Comparison of ENCODE assay signal across 17 mouse cellular contexts in the genomic region with DNA sequence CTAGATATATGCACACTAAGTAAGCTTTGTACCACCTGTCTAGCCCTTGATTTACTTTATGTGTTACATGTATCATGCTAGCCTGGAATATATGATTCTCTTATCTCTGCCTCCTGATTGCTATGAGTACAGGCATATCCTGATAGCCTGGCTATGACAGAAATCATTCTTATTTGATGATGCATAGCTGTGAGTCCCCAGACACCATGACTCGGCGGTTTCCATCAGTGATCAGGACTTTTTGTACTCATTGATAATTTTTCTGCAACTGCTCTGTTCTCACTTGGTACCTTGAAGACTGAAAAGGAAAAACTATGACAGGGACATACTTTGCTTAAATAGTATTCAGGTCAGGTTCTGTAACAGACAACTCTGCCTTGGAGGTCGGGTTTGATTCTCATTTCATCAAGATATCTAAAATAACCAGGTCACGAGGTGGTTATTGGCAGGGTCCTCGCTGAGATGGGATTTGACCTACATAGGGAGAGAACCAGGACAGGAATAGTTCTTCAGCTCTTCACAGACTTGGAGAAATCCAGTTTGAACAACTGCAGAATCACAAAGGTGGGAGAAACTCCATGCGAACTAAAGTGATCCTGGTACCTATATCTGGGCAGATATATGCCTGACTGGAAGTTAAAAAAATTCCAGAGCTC.
"Had no signal": no experiment of that assay in that cellular context is flagged by ENCODE, and none has a peak within 500 bp of the region (broad histone marks: within the 10 kb centered on the region; RNA-seq: fewer than 3 reads in every experiment).

No protein-coding gene starts in this region.

- H3K9ac ChIP-seq: limb, embryonic 15.5 days; liver, embryonic 12.5 days; lung, embryonic 14.5 days; neural tube, embryonic 12.5 days; stomach, embryonic 15.5 days had no signal

- H3K36me3 ChIP-seq: liver, embryonic 12.5 days; stomach, embryonic 15.5 days had no signal

- DNase-seq: kidney, adult 9 months; kidney, postnatal 36 days; lung, embryonic 14.5 days; lung, postnatal 10 days; lung, postnatal 4 days; midbrain, embryonic 14.5 days; retina, postnatal 1 day; right cerebral cortex, postnatal 4 days; thymus, adult 2 months; thymus, postnatal 25 days had no signal

- H3K9me3 ChIP-seq: limb, embryonic 15.5 days; liver, embryonic 12.5 days; midbrain, embryonic 10.5 days; neural tube, embryonic 12.5 days; stomach, embryonic 15.5 days had no signal

- H3K4me1 ChIP-seq: liver, embryonic 12.5 days; neural tube, embryonic 12.5 days; stomach, embryonic 15.5 days had no signal

- H3K27ac ChIP-seq: kidney, postnatal 0 days; left cerebral cortex, adult 2 months; limb, embryonic 15.5 days; liver, embryonic 12.5 days; midbrain, embryonic 10.5 days; neural tube, embryonic 12.5 days; stomach, embryonic 15.5 days had no signal

- H3K4me3 ChIP-seq: left cerebral cortex, adult 2 months; limb, embryonic 15.5 days; liver, embryonic 12.5 days; midbrain, embryonic 10.5 days; neural tube, embryonic 12.5 days; stomach, embryonic 15.5 days had no signal
